Mouse (Mus musculus): ENCODE results near the gene Commd8. TPM values are rescaled to one million over a fixed set of nuclear protein-coding genes. Genes with fewer than 3 reads are reported as not detected.

Gene Commd8
- polyA plus RNA-seq, 1 experiment from 2014 or later: 147 TPM

- Histone ChIP-seq H3K27me3 (no peaks in the 10 kb centered on the region), H3K4me2 (replicated peaks) (no peak overlapping the region), H3K36me3 (no peaks in the 10 kb centered on the region), H3K9ac (no peak overlapping the region), H3K4me3 (no peak overlapping the region), H3K27ac (no peak overlapping the region), H3K4me1 (no peaks in the 10 kb centered on the region), H3K9me3 (no peaks in the 10 kb centered on the region)
- 85% methylated on average over 5 of the region's 5 CpGs for WGBS
- ATAC-seq (ENCODE audit: low FRiP score, low read depth): no peak
These were observed 23.9 kb upstream of the Commd8 start for GRCm38 (mm10) chr5:72191932-72192331.

GRCm38 (mm10) chr5:72191154-72191553, 23.2 kb upstream of the Commd8 start:
- ATAC-seq (ENCODE audit: low FRiP score, low read depth): no peak
- Histone ChIP-seq H3K27ac (no peak overlapping the region), H3K27me3 (no peaks in the 10 kb centered on the region), H3K4me2 (replicated peaks) (no peak overlapping the region), H3K9me3 (no peaks in the 10 kb centered on the region), H3K9ac (no peak overlapping the region), H3K4me3 (no peak overlapping the region), H3K36me3 (no peaks in the 10 kb centered on the region), H3K4me1 (no peaks in the 10 kb centered on the region)
- 73% methylated on average over 7 of the region's 7 CpGs for WGBS

DNA sequence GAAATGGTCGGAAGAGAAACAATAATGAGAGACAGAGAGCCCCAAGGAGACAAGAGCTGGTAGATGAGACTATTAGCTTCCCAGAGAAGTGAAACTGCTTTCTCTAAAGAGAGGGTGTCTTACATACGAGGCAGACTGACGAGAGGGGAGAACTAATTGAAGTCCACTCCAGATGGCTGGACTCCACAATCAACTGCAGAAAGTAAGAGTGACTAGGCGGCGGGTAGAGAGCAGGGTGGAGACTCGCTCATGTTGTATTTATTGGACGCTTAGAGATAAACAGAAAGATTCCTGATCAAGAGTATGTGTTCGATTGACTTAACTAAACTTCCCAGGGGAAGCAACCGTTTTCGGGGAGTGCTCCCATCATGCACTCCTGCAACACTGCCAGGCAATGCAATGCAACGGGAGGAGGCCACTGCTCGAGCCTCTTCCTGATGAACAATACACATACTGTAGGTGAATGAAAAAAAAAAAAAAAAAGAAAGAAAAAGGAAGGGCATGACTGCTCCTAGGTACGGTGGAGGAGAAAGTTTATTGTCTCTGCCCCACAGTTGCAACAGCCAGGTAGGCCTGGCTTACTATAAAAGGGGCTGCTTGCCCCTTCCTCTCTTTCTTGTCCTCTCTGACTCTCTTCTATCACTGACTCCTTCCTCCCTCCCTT, 16.6 kb upstream of the Commd8 start:
- Histone ChIP-seq H3K36me3 (no peaks in the 10 kb centered on the region), H3K4me3 (no peak overlapping the region), H3K4me1 (no peaks in the 10 kb centered on the region), H3K9me3 (no peaks in the 10 kb centered on the region), H3K27me3 (no peaks in the 10 kb centered on the region), H3K4me2 (replicated peaks) (no peak overlapping the region), H3K27ac (no peak overlapping the region), H3K9ac (no peak overlapping the region)
- ATAC-seq (ENCODE audit: low FRiP score, low read depth): no peak
- WGBS: 80% methylated on average over 13 of the region's 13 CpGs

DNA sequence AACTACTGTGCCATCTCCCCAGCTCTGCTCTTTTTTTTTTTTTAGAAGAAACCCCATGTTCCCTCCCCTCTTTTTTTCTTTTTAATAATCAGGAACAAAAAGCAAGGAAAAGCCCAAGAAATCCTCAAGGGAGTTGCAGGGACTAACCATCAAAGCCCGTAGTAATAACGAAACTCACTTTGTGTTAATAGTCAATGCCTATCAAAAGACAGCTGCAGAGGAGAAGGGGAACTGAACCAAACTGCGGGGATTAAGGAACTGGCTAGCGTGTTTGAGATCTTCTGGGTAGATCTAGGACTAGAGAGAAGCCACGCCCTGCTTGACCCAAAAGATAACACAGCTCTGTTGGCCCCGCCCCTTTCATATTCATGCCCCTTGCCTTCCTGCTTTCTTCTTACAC, 15.9 kb upstream of the Commd8 start:
- no peaks in the 10 kb centered on the region for H3K9me3 ChIP-seq
- no peaks in the 10 kb centered on the region for H3K27me3 ChIP-seq
- 81% methylated on average over 6 of the region's 6 CpGs for WGBS
- no peak overlapping the region for H3K9ac ChIP-seq
- no peak overlapping the region for H3K4me3 ChIP-seq
- H3K36me3 ChIP-seq: no peaks in the 10 kb centered on the region
- ATAC-seq (ENCODE audit: low FRiP score, low read depth): no peak
- no peak overlapping the region for H3K4me2 ChIP-seq (replicated peaks)
- H3K4me1 ChIP-seq: 0 out of 2 replicates have a peak, but pooled peaks cover under 1% of the 10 kb centered on the region
- no peak overlapping the region for H3K27ac ChIP-seq

GRCm38 (mm10) chr5:72182804-72183203, 14.8 kb upstream of the Commd8 start:
- 0 out of 2 replicates have a peak, but pooled peaks cover 2% of the 10 kb centered on the region for H3K4me1 ChIP-seq
- H3K4me2 ChIP-seq (replicated peaks): no peak overlapping the region
- H3K9ac ChIP-seq: no peak overlapping the region
- H3K4me3 ChIP-seq: no peak overlapping the region
- H3K27me3 ChIP-seq: no peaks in the 10 kb centered on the region
- no peak for ATAC-seq (ENCODE audit: low FRiP score, low read depth)
- no peaks in the 10 kb centered on the region for H3K9me3 ChIP-seq
- H3K27ac ChIP-seq: no peak overlapping the region
- no peaks in the 10 kb centered on the region for H3K36me3 ChIP-seq
- WGBS: 82% methylated on average over 4 of the region's 4 CpGs

DNA sequence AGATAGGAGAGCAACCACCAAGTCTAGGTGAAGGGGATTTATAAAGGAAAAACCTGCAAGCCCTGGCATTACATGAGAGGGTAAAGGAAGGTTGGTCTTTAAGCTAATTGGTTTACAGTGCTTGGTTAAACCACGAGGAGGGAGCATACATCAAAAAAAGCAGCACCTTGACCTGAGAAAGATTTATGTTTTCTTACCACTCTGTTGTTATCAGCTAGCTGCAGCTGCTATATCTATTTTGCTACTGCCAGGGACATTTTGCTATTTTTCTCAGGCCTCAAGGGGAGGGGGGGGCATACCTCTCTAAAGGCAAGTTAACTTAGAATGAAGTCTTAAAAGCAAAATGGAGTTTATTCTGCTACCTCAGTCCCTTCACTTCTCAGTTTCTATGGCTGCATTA, 13.2 kb upstream of the Commd8 start:
- H3K27ac ChIP-seq: no peak overlapping the region
- 14% methylated on average over 1 of the region's 1 CpGs for WGBS

DNA sequence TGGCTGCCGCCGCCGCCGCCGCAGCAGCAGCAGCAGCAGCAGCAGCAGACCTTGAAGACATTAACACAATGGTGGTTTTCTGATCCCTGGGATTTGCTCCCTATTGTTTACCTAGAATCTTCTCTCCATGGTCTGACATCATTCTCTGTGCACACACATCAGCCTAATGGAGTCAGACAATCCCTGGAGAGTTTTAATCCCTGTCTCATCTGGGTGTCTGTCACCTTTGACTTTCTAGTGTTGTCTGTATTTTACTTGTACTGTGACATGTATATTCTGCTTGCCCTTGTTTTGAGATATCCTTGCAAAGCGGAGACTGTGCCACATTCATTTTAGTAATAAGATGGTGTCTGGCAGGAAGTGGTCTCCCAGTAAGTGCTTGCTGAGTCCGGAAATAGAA, 7.5 kb upstream of the Commd8 start:
- WGBS: 32% methylated on average over 7 of the region's 7 CpGs
- Histone ChIP-seq H3K4me1 (0 out of 2 replicates have a peak, but pooled peaks cover 2% of the 10 kb centered on the region), H3K27me3 (no peaks in the 10 kb centered on the region), H3K9me3 (no peaks in the 10 kb centered on the region), H3K4me2 (replicated peaks) (peak overlapping the region; percentile 31; the same call in 1 of the 2 replicates), H3K27ac (no peak overlapping the region), H3K36me3 (no peaks in the 10 kb centered on the region), H3K9ac (no peak overlapping the region), H3K4me3 (no peak overlapping the region)
- ATAC-seq (ENCODE audit: low FRiP score, low read depth): no peak

More for the DNA sequence above, 13.2 kb upstream of the Commd8 start:
- no peak for ATAC-seq (ENCODE audit: low FRiP score, low read depth)
- H3K4me2 ChIP-seq (replicated peaks): no peak overlapping the region
- H3K9ac ChIP-seq: no peak overlapping the region
- no peak overlapping the region for H3K4me3 ChIP-seq
- no peaks in the 10 kb centered on the region for H3K9me3 ChIP-seq
- no peaks in the 10 kb centered on the region for H3K27me3 ChIP-seq
- H3K36me3 ChIP-seq: no peaks in the 10 kb centered on the region
- H3K4me1 ChIP-seq: 0 out of 2 replicates have a peak, but pooled peaks cover 2% of the 10 kb centered on the region

GRCm38 (mm10) chr5:72175050-72175449, 7.1 kb upstream of the Commd8 start:
- Histone ChIP-seq H3K36me3 (no peaks in the 10 kb centered on the region), H3K27ac (no peak overlapping the region), H3K4me2 (replicated peaks) (no peak overlapping the region), H3K4me1 (0 out of 2 replicates have a peak, but pooled peaks cover 2% of the 10 kb centered on the region), H3K9ac (no peak overlapping the region), H3K4me3 (no peak overlapping the region), H3K9me3 (no peaks in the 10 kb centered on the region), H3K27me3 (no peaks in the 10 kb centered on the region)
- WGBS: 69% methylated on average over 4 of the region's 4 CpGs
- ATAC-seq (ENCODE audit: low FRiP score, low read depth): no peak

- H3K36me3 ChIP-seq: no peaks in the 10 kb centered on the region
- H3K27me3 ChIP-seq: no peaks in the 10 kb centered on the region
- H3K27ac ChIP-seq: no peak overlapping the region
- no peaks in the 10 kb centered on the region for H3K9me3 ChIP-seq
- no peak for ATAC-seq (ENCODE audit: low FRiP score, low read depth)
- H3K4me2 ChIP-seq (replicated peaks): no peak overlapping the region
- no peaks in the 10 kb centered on the region for H3K4me1 ChIP-seq
- H3K4me3 ChIP-seq: no peak overlapping the region
- no peak overlapping the region for H3K9ac ChIP-seq
- 46% methylated on average over 1 of the region's 1 CpGs for WGBS
These were observed 5.5 kb upstream of the Commd8 start for GRCm38 (mm10) chr5:72173521-72173920.

DNA sequence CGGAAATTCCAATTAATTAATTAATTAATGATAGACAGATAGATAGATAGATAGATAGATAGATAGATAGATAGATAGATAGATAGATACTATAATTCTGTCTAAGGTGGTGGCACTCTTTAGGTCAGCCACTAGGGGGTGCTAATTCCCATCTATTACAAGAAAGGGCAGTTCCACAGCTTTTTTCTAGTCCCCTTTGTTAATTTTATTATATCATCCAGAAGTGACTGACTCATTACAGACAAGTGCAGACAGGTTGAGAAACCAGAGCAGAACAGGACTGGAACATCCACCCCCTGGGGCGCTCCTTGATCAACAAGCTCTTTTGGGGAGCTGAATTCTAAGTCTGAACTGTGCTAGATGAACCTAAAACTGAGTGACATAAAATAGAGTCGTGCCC, 4.7 kb upstream of the Commd8 start:
- ATAC-seq (ENCODE audit: low FRiP score, low read depth): no peak
- no peaks in the 10 kb centered on the region for H3K9me3 ChIP-seq
- H3K9ac ChIP-seq: no peak overlapping the region
- no peaks in the 10 kb centered on the region for H3K4me1 ChIP-seq
- H3K27me3 ChIP-seq: no peaks in the 10 kb centered on the region
- H3K4me3 ChIP-seq: no peak overlapping the region
- H3K36me3 ChIP-seq: no peaks in the 10 kb centered on the region
- no peak overlapping the region for H3K27ac ChIP-seq
- 34% methylated on average over 3 of the region's 3 CpGs for WGBS
- no peak overlapping the region for H3K4me2 ChIP-seq (replicated peaks)

- Histone ChIP-seq H3K4me1 (peaks cover 12% of the 10 kb centered on the region), H3K9me3 (no peaks in the 10 kb centered on the region), H3K4me3 (no peak overlapping the region), H3K27ac (no peak overlapping the region), H3K4me2 (replicated peaks) (no peak overlapping the region), H3K36me3 (peaks cover 4% of the 10 kb centered on the region; the same call in 1 of the 2 replicates), H3K9ac (no peak overlapping the region), H3K27me3 (no peaks in the 10 kb centered on the region)
- 68% methylated on average over 6 of the region's 6 CpGs for WGBS
- no peak for ATAC-seq (ENCODE audit: low FRiP score, low read depth)
These were observed 2.1 kb upstream of the Commd8 start for GRCm38 (mm10) chr5:72170067-72170466.

GRCm38 (mm10) chr5:72168285-72168621, 264 bp upstream of the Commd8 start:
- H3K4me3 ChIP-seq: peak overlapping the region; percentile 77

DNA sequence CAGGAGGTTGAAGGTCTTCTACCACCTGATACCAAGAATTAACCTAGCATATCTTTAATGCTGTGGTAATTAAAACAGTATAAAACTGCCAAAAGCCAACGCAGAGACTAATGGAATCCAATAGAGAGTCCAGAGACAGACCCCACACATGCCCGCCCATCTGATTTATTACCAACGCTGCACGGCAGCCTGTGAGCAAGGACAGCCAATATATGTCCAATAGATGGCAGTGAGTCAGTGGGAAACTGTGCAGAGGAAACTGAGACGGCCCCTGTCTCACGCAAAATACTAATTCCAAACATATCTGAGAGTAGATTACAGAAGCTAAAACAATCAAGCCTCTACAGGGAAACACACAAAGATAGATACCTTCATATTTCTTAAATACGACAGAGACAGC, 3.6 kb downstream of the Commd8 start:
- 62% methylated on average over 7 of the region's 7 CpGs for WGBS
- Histone ChIP-seq H3K4me2 (replicated peaks) (no peak overlapping the region), H3K36me3 (peaks cover 47% of the 10 kb centered on the region), H3K27me3 (no peaks in the 10 kb centered on the region), H3K4me1 (peaks cover 16% of the 10 kb centered on the region), H3K27ac (no peak overlapping the region), H3K9ac (no peak overlapping the region), H3K9me3 (no peaks in the 10 kb centered on the region), H3K4me3 (no peak overlapping the region)
- ATAC-seq (ENCODE audit: low FRiP score, low read depth): no peak

More at GRCm38 (mm10) chr5:72168285-72168621, 264 bp upstream of the Commd8 start:
- Histone ChIP-seq H3K4me1 (peaks cover 16% of the 10 kb centered on the region), H3K36me3 (peaks cover 13% of the 10 kb centered on the region; the same call in 1 of the 2 replicates), H3K27ac (no peak overlapping the region), H3K9me3 (no peaks in the 10 kb centered on the region), H3K4me2 (replicated peaks) (peak overlapping the region; percentile 46), H3K9ac (no peak overlapping the region), H3K27me3 (no peaks in the 10 kb centered on the region)
- peak; percentile 68 for ATAC-seq (ENCODE audit: low FRiP score, low read depth)
- 0% methylated on average over 4 of the region's 4 CpGs for WGBS

Data from limb, embryonic 13.5 days (tissue).